Mouse (Mus musculus): ENCODE results near the gene Rnf41.

Gene Rnf41

GRCm38 (mm10) chr10:128489380-128489779 lies 77.9 kb downstream of the Rnf41 start:
- Histone ChIP-seq H3K36me3 (ENCODE audit: insufficient read depth, low read length) (peaks cover 71% of the 10 kb centered on the region), H3K27me3 (ENCODE audit: insufficient read depth, low read length) (no peaks in the 10 kb centered on the region)
- TF ChIP-seq NANOG (IDR thresholded peaks at IDR 0.05; ENCODE audit: borderline replicate concordance, low read length) = no peak
- no peak for TF ChIP-seq POU5F1 (IDR thresholded peaks at IDR 0.05; ENCODE audit: borderline replicate concordance, low read length)
- TF ChIP-seq CTCF (conservative IDR thresholded peaks at IDR 0.05; ENCODE audit: low read length) = no peak

GRCm38 (mm10) chr10:128489785-128490184 lies 78.3 kb downstream of the Rnf41 start:
- peaks cover 73% of the 10 kb centered on the region for H3K4me1 ChIP-seq (replicated peaks; ENCODE audit: low read depth, low read length)
- no peaks in the 10 kb centered on the region for H3K9me3 ChIP-seq (ENCODE audit: low read length)
- TF ChIP-seq NANOG (IDR thresholded peaks at IDR 0.05; ENCODE audit: borderline replicate concordance, low read length) (no peak), CTCF (conservative IDR thresholded peaks at IDR 0.05; ENCODE audit: low read length) (no peak), POU5F1 (IDR thresholded peaks at IDR 0.05; ENCODE audit: borderline replicate concordance, low read length) (no peak)
- H3K4me3 ChIP-seq (replicated peaks; ENCODE audit: low read length) = peak overlapping the region; percentile 98; the same call in 1 of the 2 replicates
- H3K36me3 ChIP-seq (ENCODE audit: insufficient read depth, low read length) = peaks cover 71% of the 10 kb centered on the region
- H3K27me3 ChIP-seq (ENCODE audit: insufficient read depth, low read length) = no peaks in the 10 kb centered on the region

More at GRCm38 (mm10) chr10:128489380-128489779, 77.9 kb downstream of the Rnf41 start:
- Histone ChIP-seq H3K4me3 (replicated peaks; ENCODE audit: low read length) (peak overlapping the region; percentile 98; the same call in 1 of the 2 replicates), H3K4me1 (replicated peaks; ENCODE audit: low read depth, low read length) (peaks cover 69% of the 10 kb centered on the region), H3K9me3 (ENCODE audit: low read length) (no peaks in the 10 kb centered on the region)

- peaks cover 71% of the 10 kb centered on the region for H3K36me3 ChIP-seq (ENCODE audit: insufficient read depth, low read length)
- H3K9me3 ChIP-seq (ENCODE audit: low read length) = no peaks in the 10 kb centered on the region
- peak overlapping the region; percentile 98; the same call in 1 of the 2 replicates for H3K4me3 ChIP-seq (replicated peaks; ENCODE audit: low read length)
- TF ChIP-seq CTCF (conservative IDR thresholded peaks at IDR 0.05; ENCODE audit: low read length) (no peak), NANOG (IDR thresholded peaks at IDR 0.05; ENCODE audit: borderline replicate concordance, low read length) (no peak), POU5F1 (IDR thresholded peaks at IDR 0.05; ENCODE audit: borderline replicate concordance, low read length) (no peak)
- no peaks in the 10 kb centered on the region for H3K27me3 ChIP-seq (ENCODE audit: insufficient read depth, low read length)
- H3K4me1 ChIP-seq (replicated peaks; ENCODE audit: low read depth, low read length) = peaks cover 77% of the 10 kb centered on the region
These were observed 78.8 kb downstream of the Rnf41 start for GRCm38 (mm10) chr10:128490232-128490631.

- Histone ChIP-seq H3K9me3 (ENCODE audit: low read length) (no peaks in the 10 kb centered on the region), H3K4me3 (replicated peaks; ENCODE audit: low read length) (peak overlapping the region; percentile 98), H3K27me3 (ENCODE audit: insufficient read depth, low read length) (no peaks in the 10 kb centered on the region), H3K4me1 (replicated peaks; ENCODE audit: low read depth, low read length) (peaks cover 77% of the 10 kb centered on the region), H3K36me3 (ENCODE audit: insufficient read depth, low read length) (peaks cover 66% of the 10 kb centered on the region)
- TF ChIP-seq NANOG (IDR thresholded peaks at IDR 0.05; ENCODE audit: borderline replicate concordance, low read length) (no peak), POU5F1 (IDR thresholded peaks at IDR 0.05; ENCODE audit: borderline replicate concordance, low read length) (no peak), CTCF (conservative IDR thresholded peaks at IDR 0.05; ENCODE audit: low read length) (no peak)
These were observed 79.5 kb downstream of the Rnf41 start for GRCm38 (mm10) chr10:128490912-128491311.

Data from E14TG2a.4 (cell line).